Mouse (Mus musculus): ENCODE measurements at regions not wholly inside any gene's neighbourhood (a gene's known extent, or its start where the extent isn't known, plus 50 kb on each side); places are given as distances from the start of the nearest gene placed in this dataset.

GRCm38 (mm10) chr6:100176914-100177560, 110.2 kb downstream of the Rybp start:
- DNase-seq = no peak

DNA sequence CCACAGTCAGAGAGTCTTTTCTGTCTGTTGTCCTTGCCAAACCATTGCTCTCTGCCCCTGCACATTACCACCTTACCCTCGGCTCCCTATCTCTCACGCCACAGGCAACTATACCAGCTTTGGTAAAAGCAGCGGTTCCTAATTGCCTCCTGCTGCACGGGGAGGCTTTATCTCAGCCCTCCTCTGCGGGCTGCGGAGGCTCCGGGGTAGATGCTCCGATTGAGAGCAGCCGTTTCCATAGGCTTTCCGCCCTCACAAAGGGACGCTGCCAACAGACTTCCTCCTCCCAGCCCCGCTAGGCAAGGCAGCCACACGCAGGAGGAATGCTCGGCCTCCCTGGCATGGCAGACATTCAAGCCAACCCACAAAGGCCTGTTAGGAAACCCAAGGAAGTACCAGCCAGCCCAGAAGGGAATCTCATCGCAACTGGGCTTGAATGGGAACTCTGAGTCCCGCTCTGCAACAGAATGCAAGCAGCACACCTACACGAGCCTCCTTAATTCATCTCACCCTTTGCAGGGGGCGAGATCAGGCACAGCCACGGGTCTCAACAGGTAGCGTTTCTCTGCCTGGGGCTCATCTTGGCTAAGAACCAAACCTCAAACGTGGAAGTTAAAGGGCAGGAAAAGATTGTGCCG, 116.5 kb downstream of the Rybp start:
- peak; percentile 46 for DNase-seq

DNA sequence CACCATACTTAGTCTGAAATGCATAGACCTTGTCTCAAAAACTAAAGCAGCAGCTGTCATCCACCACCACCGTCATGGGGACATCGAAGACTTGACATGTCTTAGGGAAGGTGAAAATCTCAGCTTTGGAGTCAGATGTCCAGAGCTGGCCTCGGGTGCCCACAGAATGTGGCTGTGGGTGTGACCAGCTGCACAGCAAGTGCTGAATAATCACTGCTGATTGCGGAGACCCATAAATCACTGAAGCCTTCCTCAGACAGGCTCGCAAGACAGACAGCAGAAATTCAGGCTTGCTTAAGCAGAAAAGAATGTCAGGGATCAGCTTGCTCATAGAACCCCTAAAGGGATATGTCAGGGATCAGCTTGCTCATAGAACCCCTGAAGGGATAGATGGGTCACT, 120.0 kb downstream of the Rybp start:
- no peak for DNase-seq

DNA sequence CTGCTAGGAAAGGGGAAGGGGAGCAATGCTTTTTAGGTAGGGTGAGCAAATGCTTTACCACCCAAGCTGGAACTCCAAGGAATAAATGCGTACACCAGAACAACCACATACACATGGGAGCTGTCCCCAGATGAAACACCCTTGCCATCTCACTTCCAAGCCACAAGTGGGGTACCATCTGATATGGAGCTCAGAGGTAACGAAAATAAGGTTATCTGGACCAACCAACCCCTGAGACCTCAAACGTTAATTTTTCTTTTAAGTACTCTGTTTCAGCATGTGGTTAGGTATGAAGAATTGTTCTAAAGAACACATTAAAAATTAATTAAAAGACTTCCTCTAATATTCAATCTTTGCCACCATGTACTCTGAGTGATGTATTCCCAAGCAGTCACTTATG, 121.5 kb downstream of the Rybp start:
- no peak for DNase-seq

- DNase-seq = peak; percentile 29
Measured at GRCm38 (mm10) chr6:100164162-100164561, 123.1 kb downstream of the Rybp start.

DNA sequence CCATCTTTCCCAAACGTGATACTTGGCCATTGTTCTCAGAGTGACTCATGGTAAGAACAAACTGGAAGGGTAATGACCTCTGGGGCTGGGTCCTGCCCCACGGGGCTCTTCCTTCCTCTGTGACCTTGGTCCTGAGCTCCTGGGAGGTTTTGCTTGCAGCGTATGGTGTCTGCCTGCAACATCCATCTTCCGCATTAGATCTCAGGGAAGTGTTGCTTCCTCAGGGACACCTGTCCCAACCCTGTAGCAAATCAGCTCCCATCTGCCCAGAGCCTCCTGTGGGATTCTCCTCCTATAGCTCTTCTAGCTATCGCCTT, 123.5 kb downstream of the Rybp start:
- no peak for DNase-seq

DNA sequence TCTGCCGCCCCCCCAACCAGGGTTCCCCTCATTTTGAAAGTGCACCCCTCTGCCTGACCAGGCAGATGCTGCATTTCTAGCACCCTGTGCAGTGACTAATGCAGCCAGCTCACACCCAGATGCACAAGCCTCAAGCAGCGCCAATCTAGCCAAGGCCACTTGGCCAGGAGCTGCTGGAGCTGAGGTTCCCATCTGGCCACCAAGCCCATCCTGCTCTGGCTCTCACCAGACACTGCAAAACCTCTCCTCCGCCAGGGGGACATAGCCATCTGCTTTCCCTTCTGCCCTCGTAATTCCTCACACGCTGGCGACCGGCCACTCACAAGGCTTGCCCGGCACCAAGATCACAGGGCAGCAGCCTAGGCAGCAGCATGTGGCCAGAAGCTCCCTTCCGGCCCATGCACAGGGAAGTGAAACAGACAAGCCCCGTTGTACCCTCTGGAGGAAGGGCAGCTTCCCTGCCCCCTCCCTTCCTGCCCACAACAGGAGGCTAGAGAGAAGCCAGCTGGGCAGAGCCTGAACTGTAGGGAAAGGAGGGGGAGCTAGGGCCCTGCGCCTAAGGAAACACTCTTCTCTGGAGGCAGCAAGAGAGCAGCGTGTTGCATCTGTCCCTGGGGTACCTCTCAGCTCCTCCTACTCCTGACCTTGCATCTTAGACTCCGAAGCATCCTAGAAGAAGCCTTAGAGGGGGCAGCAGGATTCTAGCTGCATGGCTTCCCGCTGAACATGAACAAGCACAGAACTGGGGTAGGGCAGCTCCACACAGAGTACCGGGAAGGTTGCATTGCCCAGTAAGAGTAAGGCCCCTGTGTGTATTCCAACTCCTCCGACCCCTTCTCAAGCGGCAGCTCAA, 124.1 kb downstream of the Rybp start:
- peak; percentile 85 for DNase-seq

DNA sequence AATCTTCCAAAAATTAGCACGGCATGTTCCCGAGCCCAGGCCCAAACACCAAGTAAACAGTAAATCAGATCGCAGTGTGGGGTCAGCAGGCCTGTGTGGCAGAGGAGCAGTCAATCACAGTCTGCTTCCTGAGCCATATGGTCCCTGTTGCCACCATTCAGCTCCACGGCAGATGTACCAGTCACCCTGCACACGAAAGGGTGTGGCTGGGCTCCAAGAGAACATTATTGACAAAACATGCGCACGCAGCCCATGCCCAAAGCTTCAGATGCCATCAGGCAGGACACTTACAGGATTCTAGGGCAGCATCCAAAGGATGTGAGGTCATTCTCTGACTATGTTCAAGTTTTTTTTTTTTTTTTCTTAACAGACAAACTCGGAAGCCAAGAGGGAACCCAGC, 126.6 kb downstream of the Rybp start:
- DNase-seq = no peak

GRCm38 (mm10) chr6:100159817-100160216, 127.5 kb downstream of the Rybp start:
- DNase-seq = no peak

DNA sequence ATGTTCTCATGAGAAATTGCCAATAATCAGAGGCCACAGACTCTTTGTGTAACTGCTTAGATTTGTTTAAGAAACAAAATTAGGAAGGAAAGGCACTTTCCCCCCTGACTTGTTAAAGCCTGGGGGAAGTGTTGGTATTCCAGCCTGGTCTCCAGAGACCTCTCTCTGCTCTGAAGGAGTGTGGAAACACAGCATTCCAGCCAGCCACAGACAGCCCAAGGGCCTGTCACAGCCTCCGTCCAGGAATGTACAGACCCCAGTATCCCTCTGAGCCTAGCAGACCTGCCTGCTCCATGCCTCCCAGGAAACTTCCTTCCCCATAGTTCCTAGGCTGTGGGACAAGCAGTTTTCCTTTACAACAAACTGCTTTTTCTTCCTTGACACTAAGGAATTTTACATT, 128.0 kb downstream of the Rybp start:
- DNase-seq = no peak

DNA sequence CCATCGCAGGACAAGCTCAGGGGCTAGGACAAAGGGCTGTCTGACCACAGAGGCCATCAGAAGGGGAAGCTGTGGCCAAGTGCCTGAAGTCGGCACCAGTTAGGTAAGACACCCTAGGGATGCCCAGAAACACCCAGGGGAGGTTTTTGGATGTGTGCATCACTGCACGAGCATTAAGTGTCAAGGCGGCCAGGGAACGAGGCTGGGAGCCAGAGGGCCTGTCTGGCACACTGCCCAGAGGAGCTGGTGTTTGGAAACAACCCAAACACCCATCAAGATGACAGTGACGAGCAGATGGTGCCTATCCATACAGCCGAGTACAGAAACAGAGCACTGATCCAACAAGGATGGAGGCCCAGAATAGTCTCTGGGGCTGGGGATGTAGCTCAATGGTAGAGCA, 130.0 kb downstream of the Rybp start:
- DNase-seq = peak; percentile 57

- no peak for DNase-seq
Measured at GRCm38 (mm10) chr6:100156163-100156562, 131.1 kb downstream of the Rybp start.

GRCm38 (mm10) chr6:100155676-100156075, 131.6 kb downstream of the Rybp start:
- peak; percentile 78 for DNase-seq

DNA sequence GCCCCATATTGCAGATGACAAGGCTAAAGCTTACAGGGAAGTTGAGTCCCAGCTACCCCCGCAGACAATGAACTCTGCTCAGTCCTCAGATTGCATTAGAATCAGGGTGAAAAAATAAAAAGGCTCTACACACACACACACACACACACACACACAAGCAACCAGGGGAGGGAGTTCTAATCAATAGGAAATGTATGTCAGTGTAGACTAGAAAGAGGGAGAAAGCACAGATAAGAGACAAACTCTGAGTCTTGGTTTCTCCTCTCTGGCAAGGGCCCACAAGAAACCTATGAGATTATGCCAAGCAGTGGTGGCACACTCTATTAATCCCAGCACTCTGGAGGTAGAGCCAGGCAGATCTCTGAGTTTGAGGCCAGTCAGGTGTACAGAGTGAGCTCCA, 135.8 kb downstream of the Rybp start:
- no peak for DNase-seq

- no peak for DNase-seq
Measured at GRCm38 (mm10) chr6:100150703-100151208, 136.5 kb downstream of the Rybp start.

DNA sequence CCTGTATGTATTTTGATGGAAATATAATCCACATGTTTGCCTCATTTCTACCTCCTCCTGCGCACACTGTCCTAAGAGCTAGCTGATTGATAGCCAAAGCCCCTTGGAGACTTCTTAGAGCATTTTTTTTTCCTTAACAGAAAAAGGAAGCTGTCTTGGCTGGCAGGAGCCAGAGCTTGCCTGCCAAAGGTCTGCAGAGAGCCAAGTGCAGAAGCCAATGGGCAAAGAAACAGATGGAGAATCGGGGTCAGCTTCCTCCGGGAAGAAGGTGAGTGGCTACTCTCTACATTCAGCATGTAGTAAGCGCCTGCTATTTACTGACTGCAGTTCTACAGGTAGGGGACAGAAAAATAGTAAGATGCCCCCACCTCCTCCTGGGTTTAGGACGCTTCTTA, 137.8 kb downstream of the Rybp start:
- no peak for DNase-seq

- no peak for DNase-seq
Measured at GRCm38 (mm10) chr6:100148751-100149457, 138.4 kb downstream of the Rybp start.

- no peak for DNase-seq
Measured at GRCm38 (mm10) chr6:100146360-100146935, 140.8 kb downstream of the Rybp start.

- no peak for DNase-seq
Measured at GRCm38 (mm10) chr6:100145869-100146268, 141.4 kb downstream of the Rybp start.

GRCm38 (mm10) chr6:100144544-100145287, 142.6 kb downstream of the Rybp start:
- DNase-seq = no peak

DNA sequence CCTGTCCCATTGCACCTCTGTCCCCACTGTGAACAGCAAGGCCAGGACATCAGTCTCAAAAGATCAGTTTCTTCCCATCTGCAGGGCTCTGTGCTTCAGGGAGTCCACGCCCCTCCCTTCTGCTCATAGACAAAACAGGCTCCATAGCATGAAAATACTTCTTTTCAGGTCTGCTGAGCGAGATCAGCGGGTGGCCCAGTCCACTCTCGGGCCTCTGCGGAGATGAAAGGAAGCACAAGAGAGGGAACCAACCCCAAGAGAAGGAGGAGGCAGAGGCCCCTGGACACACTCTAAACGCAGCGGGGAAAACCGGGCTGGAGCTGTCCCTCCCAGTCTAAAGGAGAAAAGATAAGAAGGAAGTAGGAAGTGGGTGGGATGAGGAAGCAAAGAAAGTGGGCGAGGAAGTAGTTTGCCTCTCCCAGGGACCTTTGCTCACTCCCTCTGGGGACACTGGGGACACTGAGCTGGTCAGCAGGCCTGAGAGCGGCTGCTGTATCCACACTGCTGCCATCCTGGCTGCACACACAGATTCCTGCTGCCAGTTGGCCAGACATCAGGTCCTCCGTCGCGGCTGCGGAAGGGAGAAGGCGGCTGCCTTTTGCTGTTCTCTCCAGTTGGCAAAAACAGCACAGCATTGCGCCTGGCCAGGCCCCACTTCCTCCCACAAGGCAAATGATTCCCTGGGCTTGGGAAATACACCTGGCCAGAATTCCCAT, 143.5 kb downstream of the Rybp start:
- peak; percentile 83 for DNase-seq
